In genomic region chr3:6183400-6183799, GRCm38 (mm10) we compare ENCODE assay signal across 26 mouse cellular contexts.
DNase-seq lines count a peak whose midpoint lies in the region; ATAC-seq and TF ChIP-seq lines count a peak whose summit lies in the region.
"Had no signal": no experiment of that assay in that cellular context is flagged by ENCODE, and none has a peak within 500 bp of the region (broad histone marks: within the 10 kb centered on the region; RNA-seq: fewer than 3 reads in every experiment).

No protein-coding gene starts in this region.

- H3K9ac ChIP-seq in kidney, postnatal 0 days (ENCODE audit: low read depth, low read length): no peak overlapping the region
- no peak overlapping the region for H3K9ac ChIP-seq in kidney, embryonic 15.5 days
- no peak overlapping the region for H3K9ac ChIP-seq in forebrain, embryonic 14.5 days (ENCODE audit: low read length)
- H3K9ac ChIP-seq: embryonic facial prominence, embryonic 15.5 days; heart, embryonic 13.5 days; hindbrain, embryonic 15.5 days; limb, embryonic 15.5 days; liver, embryonic 14.5 days; stomach, embryonic 15.5 days had no signal

- 12% methylated on average over 1 of the region's 1 CpGs for WGBS in kidney, postnatal 0 days
- WGBS in kidney, embryonic 15.5 days: 15% methylated on average over 1 of the region's 1 CpGs
- 42% methylated on average over 1 of the region's 1 CpGs for WGBS in forebrain, embryonic 14.5 days

- ATAC-seq in kidney, postnatal 0 days (replicated peaks; ENCODE audit: low FRiP score, low read depth): no peak
- no peak for ATAC-seq in kidney, embryonic 15.5 days (replicated peaks; ENCODE audit: low FRiP score)
- ATAC-seq in forebrain, embryonic 14.5 days: peak; percentile 52; the same call in 1 of the 2 replicates
- no peak for ATAC-seq in cerebellum, adult (ENCODE audit: insufficient number of reproducible peaks, low FRiP score, low TSS enrichment)

- no peaks in the 10 kb centered on the region for H3K36me3 ChIP-seq in kidney, postnatal 0 days (ENCODE audit: insufficient read depth, low read length)
- no peaks in the 10 kb centered on the region for H3K36me3 ChIP-seq in kidney, embryonic 15.5 days
- no peaks in the 10 kb centered on the region for H3K36me3 ChIP-seq in forebrain, embryonic 14.5 days (ENCODE audit: control insufficient read depth, insufficient read depth, low read length)
- H3K36me3 ChIP-seq: embryonic facial prominence, embryonic 15.5 days; G1E; heart, embryonic 13.5 days; hindbrain, embryonic 15.5 days; limb, embryonic 10.5 days; limb, embryonic 15.5 days; stomach, embryonic 15.5 days had no signal

- no peak overlapping the region for H3K27ac ChIP-seq in kidney, postnatal 0 days
- no peak overlapping the region for H3K27ac ChIP-seq in kidney, embryonic 15.5 days
- H3K27ac ChIP-seq in forebrain, embryonic 14.5 days (ENCODE audit: low read depth, low read length): no peak overlapping the region
- H3K27ac ChIP-seq: embryonic facial prominence, embryonic 15.5 days; gastrocnemius, adult 2 months; heart, embryonic 13.5 days; hindbrain, embryonic 15.5 days; limb, embryonic 10.5 days; limb, embryonic 15.5 days; liver, embryonic 14.5 days; macrophage; stomach, embryonic 15.5 days had no signal

- no peak overlapping the region for H3K4me2 ChIP-seq in kidney, postnatal 0 days (ENCODE audit: low read length)
- H3K4me2 ChIP-seq in kidney, embryonic 15.5 days: no peak overlapping the region
- no peak overlapping the region for H3K4me2 ChIP-seq in forebrain, embryonic 14.5 days (ENCODE audit: low read length)
- H3K4me2 ChIP-seq: embryonic facial prominence, embryonic 15.5 days; heart, embryonic 13.5 days; hindbrain, embryonic 15.5 days; limb, embryonic 15.5 days; stomach, embryonic 15.5 days had no signal

- H3K27me3 ChIP-seq in kidney, postnatal 0 days (ENCODE audit: insufficient read depth, low read length): no peaks in the 10 kb centered on the region
- H3K27me3 ChIP-seq in kidney, embryonic 15.5 days: no peaks in the 10 kb centered on the region
- no peaks in the 10 kb centered on the region for H3K27me3 ChIP-seq in forebrain, embryonic 14.5 days (replicated peaks; ENCODE audit: control insufficient read depth, insufficient read depth, low read length)
- H3K27me3 ChIP-seq: embryonic facial prominence, embryonic 15.5 days; heart, embryonic 13.5 days; hindbrain, embryonic 15.5 days; limb, embryonic 15.5 days; stomach, embryonic 15.5 days had no signal

- TF ChIP-seq POLR2A in brain, embryonic 14.5 days (IDR thresholded peaks at IDR 0.05; ENCODE audit: borderline replicate concordance, extremely low read depth, insufficient read depth, insufficient read length, poor library complexity, severe bottlenecking): no peak

- H3K4me1 ChIP-seq in kidney, postnatal 0 days (replicated peaks; ENCODE audit: insufficient read depth, low read length): no peaks in the 10 kb centered on the region
- H3K4me1 ChIP-seq in kidney, embryonic 15.5 days: no peaks in the 10 kb centered on the region
- H3K4me1 ChIP-seq in forebrain, embryonic 14.5 days (ENCODE audit: control insufficient read depth, insufficient read depth, low read length): no peaks in the 10 kb centered on the region
- H3K4me1 ChIP-seq: embryonic facial prominence, embryonic 15.5 days; heart, embryonic 13.5 days; hindbrain, embryonic 15.5 days; limb, embryonic 10.5 days; limb, embryonic 15.5 days; stomach, embryonic 15.5 days had no signal

- peak; percentile 17 for DNase-seq in kidney, postnatal 0 days (ENCODE audit: low spot score)
- DNase-seq in brain, embryonic 14.5 days (ENCODE audit: low read depth): peak; percentile 53
- peak; percentile 39 for DNase-seq in forebrain, embryonic 14.5 days (ENCODE audit: low spot score)
- DNase-seq in retina, postnatal 1 day: peak; percentile 10
- DNase-seq: adrenal gland, adult 8-10 months; cerebellum, adult 11-12 months; cerebellum, adult 9-11 months; gastrocnemius, adult 2 months; heart, postnatal 10 days; kidney, adult 2 months; kidney, postnatal 10 days; lung, adult 2 months; lung, postnatal 10 days; midbrain, embryonic 14.5 days; right cerebral cortex, postnatal 25 days had no signal

- no peak overlapping the region for H3K4me3 ChIP-seq in kidney, postnatal 0 days (replicated peaks; ENCODE audit: low read depth, low read length)
- no peak overlapping the region for H3K4me3 ChIP-seq in kidney, embryonic 15.5 days (replicated peaks)
- H3K4me3 ChIP-seq in forebrain, embryonic 14.5 days (ENCODE audit: low read depth, low read length): no peak overlapping the region
- H3K4me3 ChIP-seq: embryonic facial prominence, embryonic 15.5 days; gastrocnemius, adult 2 months; heart, embryonic 13.5 days; hindbrain, embryonic 15.5 days; limb, embryonic 10.5 days; limb, embryonic 15.5 days; stomach, embryonic 15.5 days had no signal

- no peaks in the 10 kb centered on the region for H3K9me3 ChIP-seq in kidney, postnatal 0 days (replicated peaks; ENCODE audit: low read length)
- no peaks in the 10 kb centered on the region for H3K9me3 ChIP-seq in kidney, embryonic 15.5 days (replicated peaks)
- H3K9me3 ChIP-seq in forebrain, embryonic 14.5 days (replicated peaks; ENCODE audit: control insufficient read depth, low read length): no peaks in the 10 kb centered on the region
- H3K9me3 ChIP-seq: embryonic facial prominence, embryonic 15.5 days; heart, embryonic 13.5 days; hindbrain, embryonic 15.5 days; limb, embryonic 10.5 days; limb, embryonic 15.5 days; stomach, embryonic 15.5 days had no signal

- no peak for TF ChIP-seq CTCF in kidney, postnatal 0 days (IDR thresholded peaks at IDR 0.05; ENCODE audit: low read depth)
- TF ChIP-seq CTCF in brain, embryonic 14.5 days (IDR thresholded peaks at IDR 0.05; ENCODE audit: borderline replicate concordance, extremely low read depth, insufficient read depth, insufficient read length): no peak
